12 mouse cellular contexts compared by ENCODE assay signal in genomic region chr17:56761077-56761476, GRCm38 (mm10). TPM values are rescaled to one million over a fixed set of nuclear protein-coding genes. Genes with fewer than 3 reads are reported as not detected.
A peak's percentile ranks its signal among the peaks of the same experiment; 100 is the strongest.
DNase-seq lines count a peak whose midpoint lies in the region; ATAC-seq lines count a peak whose summit lies in the region.
"Had no signal": no experiment of that assay in that cellular context is flagged by ENCODE, and none has a peak within 500 bp of the region (broad histone marks: within the 10 kb centered on the region; RNA-seq: fewer than 3 reads in every experiment).

No protein-coding gene starts in this region.

- H3K9me3 ChIP-seq in erythroblast, embryonic 14.5 days (ENCODE audit: control insufficient read depth, low read length): peaks cover 5% of the 10 kb centered on the region
- no peaks in the 10 kb centered on the region for H3K9me3 ChIP-seq in liver, embryonic 12.5 days (replicated peaks)
- H3K9me3 ChIP-seq in liver, embryonic 11.5 days (ENCODE audit: control insufficient read depth, low read length): no peaks in the 10 kb centered on the region
- no peaks in the 10 kb centered on the region; the same call in 1 of the 2 replicates for H3K9me3 ChIP-seq in midbrain, embryonic 13.5 days
- H3K9me3 ChIP-seq: heart, embryonic 15.5 days had no signal

- peak overlapping the region; percentile 71 for H3K4me3 ChIP-seq in erythroblast, embryonic 14.5 days (replicated peaks)
- H3K4me3 ChIP-seq in liver, embryonic 12.5 days: no peak overlapping the region
- no peak overlapping the region for H3K4me3 ChIP-seq in liver, embryonic 11.5 days (ENCODE audit: low read depth, low read length)
- no peak overlapping the region; the same call in 1 of the 2 replicates for H3K4me3 ChIP-seq in midbrain, embryonic 13.5 days (replicated peaks)

- H3K27ac ChIP-seq in liver, embryonic 12.5 days: peak overlapping the region; percentile 94
- H3K27ac ChIP-seq in liver, embryonic 11.5 days (ENCODE audit: low read depth, low read length): no peak overlapping the region
- H3K27ac ChIP-seq in midbrain, embryonic 13.5 days: no peak overlapping the region

- no peak for ATAC-seq in erythroblast, adult 5-6 weeks (replicated peaks; ENCODE audit: low FRiP score, poor library complexity, severe bottlenecking)
- no peak for ATAC-seq in liver, embryonic 12.5 days
- no peak for ATAC-seq in liver, embryonic 11.5 days (replicated peaks; ENCODE audit: low FRiP score)
- no peak for ATAC-seq in midbrain, embryonic 13.5 days

- 63% methylated on average over 3 of the region's 3 CpGs for WGBS in liver, embryonic 12.5 days (ENCODE audit: insufficient replicate concordance)
- 58% methylated on average over 3 of the region's 3 CpGs for WGBS in liver, embryonic 11.5 days
- 76% methylated on average over 3 of the region's 3 CpGs for WGBS in midbrain, embryonic 13.5 days

- peaks cover 89% of the 10 kb centered on the region for H3K4me1 ChIP-seq in erythroblast, embryonic 14.5 days (ENCODE audit: control insufficient read depth)
- peaks cover 80% of the 10 kb centered on the region for H3K4me1 ChIP-seq in liver, embryonic 12.5 days
- peaks cover 45% of the 10 kb centered on the region for H3K4me1 ChIP-seq in liver, embryonic 11.5 days (replicated peaks; ENCODE audit: control insufficient read depth, insufficient read depth, low read length)
- H3K4me1 ChIP-seq in midbrain, embryonic 13.5 days (replicated peaks): peaks cover 44% of the 10 kb centered on the region

- no peak for DNase-seq in liver, embryonic 11.5 days (ENCODE audit: low spot score)
- peak; percentile 45 to 50 for DNase-seq in cerebellum, postnatal 10 days
- no peak for DNase-seq in right cerebral cortex, adult 18-20 months
- DNase-seq: adrenal gland, adult 8-10 months; gastrocnemius, postnatal 14 days; lung, adult 18-20 months had no signal

- peaks cover 20% of the 10 kb centered on the region for H3K27me3 ChIP-seq in erythroblast, embryonic 14.5 days (ENCODE audit: control insufficient read depth)
- H3K27me3 ChIP-seq in liver, embryonic 12.5 days (replicated peaks): peaks cover 20% of the 10 kb centered on the region
- peaks cover 13% of the 10 kb centered on the region for H3K27me3 ChIP-seq in liver, embryonic 11.5 days (replicated peaks; ENCODE audit: control insufficient read depth, insufficient read depth, low read length)
- H3K27me3 ChIP-seq in midbrain, embryonic 13.5 days: peaks cover 54% of the 10 kb centered on the region

- H3K9ac ChIP-seq in liver, embryonic 12.5 days: peak overlapping the region; percentile 73; the same call in 1 of the 2 replicates
- H3K9ac ChIP-seq in liver, embryonic 11.5 days (ENCODE audit: low read depth, low read length): no peak overlapping the region
- H3K9ac ChIP-seq in midbrain, embryonic 13.5 days (replicated peaks): no peak overlapping the region

- peak overlapping the region; percentile 94 for H3K4me2 ChIP-seq in liver, embryonic 12.5 days
- no peak overlapping the region for H3K4me2 ChIP-seq in liver, embryonic 11.5 days
- H3K4me2 ChIP-seq in midbrain, embryonic 13.5 days (replicated peaks): 0 out of 2 replicates have a peak overlapping the region, but pooled peaks have one; percentile 65

- H3K36me3 ChIP-seq in erythroblast, embryonic 14.5 days (ENCODE audit: control insufficient read depth): peaks cover 4% of the 10 kb centered on the region; the same call in 1 of the 2 replicates
- H3K36me3 ChIP-seq in liver, embryonic 12.5 days: no peaks in the 10 kb centered on the region
- H3K36me3 ChIP-seq in liver, embryonic 11.5 days (ENCODE audit: control insufficient read depth, insufficient read depth, low read length): no peaks in the 10 kb centered on the region
- no peaks in the 10 kb centered on the region for H3K36me3 ChIP-seq in midbrain, embryonic 13.5 days
- H3K36me3 ChIP-seq: heart, embryonic 15.5 days had no signal

RNA-seq across cellular contexts. Expression of gene Dus3l, which starts 3.5 kb away (rescaled TPM):
- polyA plus RNA-seq in erythroblast, embryonic 14.5 days (2012): 2.7 and 3.2 TPM in 2 replicates
- 0.84 and 5.6 TPM in 2 replicates for total RNA-seq in erythroblast, adult 5-6 weeks (2015; ENCODE audit: low replicate concordance)
- 5.4 and 5.9 TPM in 2 replicates for total RNA-seq in erythroblast, adult 5-6 weeks (2017; ENCODE audit: low replicate concordance)
- polyA plus RNA-seq in liver, embryonic 12.5 days (2016; fragmentation: Nextera tagmentation; extraction: Ambion mirVana): 24.1 and 24.6 TPM in 2 replicates
- polyA plus RNA-seq in liver, embryonic 11.5 days (2014; fragmentation: Nextera tagmentation; extraction: Ambion mirVana): 34.5 and 36.9 TPM in 2 replicates
- 63.7 TPM in 2 replicates for polyA plus RNA-seq in midbrain, embryonic 13.5 days (2015; fragmentation: Nextera tagmentation; extraction: Ambion mirVana)

RNA-seq across cellular contexts. Expression of gene Nrtn, which starts 3.7 kb away (rescaled TPM):
- 1.4 and 2.2 TPM in 2 replicates for polyA plus RNA-seq in erythroblast, embryonic 14.5 days (2012)
- total RNA-seq in erythroblast, adult 5-6 weeks (2015; ENCODE audit: low replicate concordance): not detected in 2 replicates
- total RNA-seq in erythroblast, adult 5-6 weeks (2017; ENCODE audit: low replicate concordance): 0.51 TPM in 1 of 2 replicates, not detected in the other
- 3.2 and 4.1 TPM in 2 replicates for polyA plus RNA-seq in liver, embryonic 12.5 days (2016; fragmentation: Nextera tagmentation; extraction: Ambion mirVana)
- 5.2 and 5.3 TPM in 2 replicates for polyA plus RNA-seq in liver, embryonic 11.5 days (2014; fragmentation: Nextera tagmentation; extraction: Ambion mirVana)
- 2.9 and 4.0 TPM in 2 replicates for polyA plus RNA-seq in midbrain, embryonic 13.5 days (2015; fragmentation: Nextera tagmentation; extraction: Ambion mirVana)
- total RNA-seq: common myeloid progenitor, adult 5-6 weeks had no signal

RNA-seq across cellular contexts. Expression of gene Prr22, which starts 9.0 kb away (rescaled TPM):
- polyA plus RNA-seq in erythroblast, embryonic 14.5 days (2012): 0.66 and 0.78 TPM in 2 replicates
- not detected in 2 replicates for total RNA-seq in erythroblast, adult 5-6 weeks (2015; ENCODE audit: low replicate concordance)
- total RNA-seq in erythroblast, adult 5-6 weeks (2017; ENCODE audit: low replicate concordance): not detected in 2 replicates
- 1.1 and 1.2 TPM in 2 replicates for polyA plus RNA-seq in liver, embryonic 12.5 days (2016; fragmentation: Nextera tagmentation; extraction: Ambion mirVana)
- polyA plus RNA-seq in liver, embryonic 11.5 days (2014; fragmentation: Nextera tagmentation; extraction: Ambion mirVana): 1.6 and 1.8 TPM in 2 replicates
- 1.7 and 1.9 TPM in 2 replicates for polyA plus RNA-seq in midbrain, embryonic 13.5 days (2015; fragmentation: Nextera tagmentation; extraction: Ambion mirVana)
- total RNA-seq: common myeloid progenitor, adult 5-6 weeks had no signal

RNA-seq across cellular contexts. Expression of gene Vmac, which starts 43.3 kb away (rescaled TPM):
- 0.22 and 0.55 TPM in 2 replicates for polyA plus RNA-seq in erythroblast, embryonic 14.5 days (2012)
- 0.38 and 1.0 TPM in 2 replicates for total RNA-seq in erythroblast, adult 5-6 weeks (2015; ENCODE audit: low replicate concordance)
- total RNA-seq in erythroblast, adult 5-6 weeks (2017; ENCODE audit: low replicate concordance): 1.4 and 8.3 TPM in 2 replicates
- polyA plus RNA-seq in liver, embryonic 12.5 days (2016; fragmentation: Nextera tagmentation; extraction: Ambion mirVana): 3.8 and 4.0 TPM in 2 replicates
- 9.1 and 10.7 TPM in 2 replicates for polyA plus RNA-seq in liver, embryonic 11.5 days (2014; fragmentation: Nextera tagmentation; extraction: Ambion mirVana)
- polyA plus RNA-seq in midbrain, embryonic 13.5 days (2015; fragmentation: Nextera tagmentation; extraction: Ambion mirVana): 15.5 and 18.2 TPM in 2 replicates

RNA-seq across cellular contexts. Expression of gene Ndufa11, which starts 43.5 kb away (rescaled TPM):
- polyA plus RNA-seq in erythroblast, embryonic 14.5 days (2012): 70.5 and 83.1 TPM in 2 replicates
- 17.7 and 29.7 TPM in 2 replicates for total RNA-seq in erythroblast, adult 5-6 weeks (2015; ENCODE audit: low replicate concordance)
- total RNA-seq in erythroblast, adult 5-6 weeks (2017; ENCODE audit: low replicate concordance): 21.3 and 29.1 TPM in 2 replicates
- polyA plus RNA-seq in liver, embryonic 12.5 days (2016; fragmentation: Nextera tagmentation; extraction: Ambion mirVana): 265 and 282 TPM in 2 replicates
- polyA plus RNA-seq in liver, embryonic 11.5 days (2014; fragmentation: Nextera tagmentation; extraction: Ambion mirVana): 343 and 358 TPM in 2 replicates
- polyA plus RNA-seq in midbrain, embryonic 13.5 days (2015; fragmentation: Nextera tagmentation; extraction: Ambion mirVana): 465 and 479 TPM in 2 replicates

Comparison
In these comparisons a context has a peak if more than half of its experiments do, and no peak if none do; other contexts are left out.
1. DNase-seq: peak in cerebellum, postnatal 10 days (2 of 2); none in liver, embryonic 11.5 days (single experiment) and right cerebral cortex, adult 18-20 months (single experiment).